Mouse (Mus musculus): ENCODE data around the gene Sema3b. TPM values are rescaled to one million over a fixed set of nuclear protein-coding genes. Genes with fewer than 3 reads are reported as not detected.
A peak's percentile ranks its signal among the peaks of the same experiment; 100 is the strongest.

The Sema3b gene
- total and polyA plus RNA-seq, 2 experiments from 2014 or later: 4.0 to 16.7 TPM

DNA sequence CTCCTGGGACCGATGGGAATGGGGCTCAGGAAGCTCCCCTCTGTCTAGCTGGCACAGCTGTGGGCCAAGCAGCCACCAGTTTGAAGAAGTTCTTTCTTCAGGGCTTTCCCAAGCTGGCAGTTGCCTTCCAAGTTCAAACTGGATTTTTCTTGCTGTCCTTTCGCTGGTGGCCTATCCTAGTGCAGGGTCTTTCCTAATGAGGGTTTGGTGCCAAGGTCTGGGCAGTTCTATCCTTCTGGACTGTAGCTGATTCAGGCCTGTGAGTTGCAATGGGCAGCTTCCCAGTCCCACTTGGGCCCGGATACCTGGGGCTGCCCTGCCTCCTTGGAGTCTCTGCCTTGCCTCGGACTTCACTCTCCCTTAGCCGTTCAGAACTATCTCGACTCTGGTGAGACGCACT, 41.2 kb upstream of the Sema3b start:
- Histone ChIP-seq H3K4me3 (ENCODE audit: low read depth, low read length) (no peak overlapping the region), H3K9ac (replicated peaks; ENCODE audit: low read length, poor library complexity, severe bottlenecking) (no peak overlapping the region), H3K9me3 (ENCODE audit: low read length) (no peaks in the 10 kb centered on the region), H3K4me2 (ENCODE audit: low read depth, low read length, poor library complexity, severe bottlenecking) (no peak overlapping the region), H3K4me1 (ENCODE audit: insufficient read depth, low read length) (peaks cover 3% of the 10 kb centered on the region; the same call in 1 of the 2 replicates), H3K27me3 (ENCODE audit: insufficient read depth, low read length) (no peaks in the 10 kb centered on the region), H3K36me3 (ENCODE audit: insufficient read depth, low read length) (no peaks in the 10 kb centered on the region), H3K27ac (ENCODE audit: low read depth, low read length) (peak overlapping the region; percentile 62)
- ATAC-seq (ENCODE audit: low FRiP score) (peak; percentile 75), DNase-seq (ENCODE audit: low spot score) (no peak)
- 55% methylated on average over 7 of the region's 7 CpGs for WGBS
- TF ChIP-seq CTCF (IDR thresholded peaks at IDR 0.05): no peak

DNA sequence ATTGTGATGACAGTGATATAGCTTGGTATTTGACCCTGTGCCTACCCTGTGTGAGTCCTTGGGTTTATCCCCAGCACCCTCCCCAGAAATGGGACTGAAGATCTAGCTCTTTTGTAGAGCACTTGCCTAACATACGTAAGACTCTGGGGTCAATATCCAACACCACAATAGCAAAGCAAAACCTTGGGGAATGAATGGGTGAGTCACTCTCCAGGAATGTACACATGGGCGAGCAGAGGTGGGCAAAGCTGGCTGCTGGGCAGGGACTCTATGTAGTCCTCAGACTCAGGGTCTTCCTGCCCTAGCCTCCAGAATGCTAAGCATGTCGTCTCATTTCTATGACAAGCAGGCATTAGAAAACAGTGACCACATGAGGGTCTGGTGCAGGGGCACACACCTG, 39.7 kb upstream of the Sema3b start:
- Histone ChIP-seq H3K4me2 (ENCODE audit: low read depth, low read length, poor library complexity, severe bottlenecking) (no peak overlapping the region), H3K9ac (replicated peaks; ENCODE audit: low read length, poor library complexity, severe bottlenecking) (no peak overlapping the region), H3K4me1 (ENCODE audit: insufficient read depth, low read length) (peaks cover 5% of the 10 kb centered on the region; the same call in 1 of the 2 replicates), H3K27ac (ENCODE audit: low read depth, low read length) (no peak overlapping the region), H3K9me3 (ENCODE audit: low read length) (no peaks in the 10 kb centered on the region), H3K4me3 (ENCODE audit: low read depth, low read length) (no peak overlapping the region), H3K27me3 (ENCODE audit: insufficient read depth, low read length) (no peaks in the 10 kb centered on the region), H3K36me3 (ENCODE audit: insufficient read depth, low read length) (no peaks in the 10 kb centered on the region)
- ATAC-seq (ENCODE audit: low FRiP score) (no peak), DNase-seq (ENCODE audit: low spot score) (no peak)
- WGBS: 78% methylated on average over 3 of the region's 3 CpGs
- TF ChIP-seq CTCF (IDR thresholded peaks at IDR 0.05): no peak

DNA sequence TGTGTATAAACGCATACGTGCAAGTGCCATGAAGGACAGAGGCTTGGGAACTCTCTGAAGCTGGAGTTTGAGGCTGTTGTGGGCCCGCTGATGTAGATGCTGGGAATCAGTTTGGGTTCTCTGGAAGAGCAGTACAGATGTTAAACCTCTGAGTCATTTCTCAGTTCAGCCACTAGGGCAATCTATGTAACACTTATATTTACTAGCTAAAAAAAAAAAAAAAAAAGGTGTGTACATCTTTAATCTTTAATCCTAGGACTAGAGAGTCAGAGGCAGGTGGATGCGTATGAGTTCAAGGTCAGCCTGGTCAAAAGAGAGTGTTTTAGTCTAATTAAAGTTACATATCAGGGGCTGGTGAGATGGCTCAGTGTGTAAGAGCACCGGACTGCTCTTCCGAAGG, 37.9 kb upstream of the Sema3b start:
- ATAC-seq (ENCODE audit: low FRiP score) (no peak), DNase-seq (ENCODE audit: low spot score) (no peak)
- H3K4me2 ChIP-seq (ENCODE audit: low read depth, low read length, poor library complexity, severe bottlenecking): no peak overlapping the region
- H3K9me3 ChIP-seq (ENCODE audit: low read length): no peaks in the 10 kb centered on the region
- no peak overlapping the region for H3K9ac ChIP-seq (replicated peaks; ENCODE audit: low read length, poor library complexity, severe bottlenecking)
- H3K4me1 ChIP-seq (ENCODE audit: insufficient read depth, low read length): peaks cover 5% of the 10 kb centered on the region; the same call in 1 of the 2 replicates
- no peaks in the 10 kb centered on the region for H3K27me3 ChIP-seq (ENCODE audit: insufficient read depth, low read length)
- no peak overlapping the region for H3K4me3 ChIP-seq (ENCODE audit: low read depth, low read length)
- TF ChIP-seq CTCF (IDR thresholded peaks at IDR 0.05): peak; percentile 42; the same call in 1 of the 2 replicates
- WGBS: 80% methylated on average over 6 of the region's 6 CpGs
- no peaks in the 10 kb centered on the region for H3K36me3 ChIP-seq (ENCODE audit: insufficient read depth, low read length)
- H3K27ac ChIP-seq (ENCODE audit: low read depth, low read length): no peak overlapping the region

GRCm38 (mm10) chr9:107645577-107645976, 36.5 kb upstream of the Sema3b start:
- 0 out of 2 replicates have a peak, but pooled peaks cover 2% of the 10 kb centered on the region for H3K4me1 ChIP-seq (ENCODE audit: insufficient read depth, low read length)
- H3K9ac ChIP-seq (replicated peaks; ENCODE audit: low read length, poor library complexity, severe bottlenecking): no peak overlapping the region
- H3K27ac ChIP-seq (ENCODE audit: low read depth, low read length): no peak overlapping the region
- no peak overlapping the region for H3K4me2 ChIP-seq (ENCODE audit: low read depth, low read length, poor library complexity, severe bottlenecking)
- no peaks in the 10 kb centered on the region for H3K9me3 ChIP-seq (ENCODE audit: low read length)
- ATAC-seq (ENCODE audit: low FRiP score): peak; percentile 55
- H3K36me3 ChIP-seq (ENCODE audit: insufficient read depth, low read length): no peaks in the 10 kb centered on the region
- WGBS: 16% methylated on average over 5 of the region's 5 CpGs
- TF ChIP-seq CTCF (IDR thresholded peaks at IDR 0.05): peak; percentile 99
- H3K4me3 ChIP-seq (ENCODE audit: low read depth, low read length): no peak overlapping the region
- peak; percentile 83 for DNase-seq (ENCODE audit: low spot score)
- no peaks in the 10 kb centered on the region for H3K27me3 ChIP-seq (ENCODE audit: insufficient read depth, low read length)

DNA sequence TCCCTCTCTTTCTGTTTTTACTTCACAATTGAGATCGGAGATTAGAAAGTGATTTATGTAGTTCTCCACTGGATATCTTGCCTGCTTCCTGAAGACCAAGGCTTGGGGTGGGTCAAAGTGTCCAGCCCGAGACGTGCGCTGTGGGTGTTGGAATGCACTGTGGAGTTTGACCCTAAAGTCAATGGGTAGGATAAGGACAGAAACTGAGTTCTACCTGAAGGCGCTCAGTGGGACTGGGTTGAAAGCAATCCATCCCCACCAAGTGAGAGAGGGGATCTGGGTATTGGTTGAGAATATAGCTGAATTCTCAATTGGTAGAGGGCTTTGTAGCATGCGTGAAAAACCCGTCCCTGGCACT, 36.1 kb upstream of the Sema3b start:
- no peaks in the 10 kb centered on the region for H3K9me3 ChIP-seq (ENCODE audit: low read length)
- 0 out of 2 replicates have a peak overlapping the region, but pooled peaks have one; percentile 2 for H3K9ac ChIP-seq (replicated peaks; ENCODE audit: low read length, poor library complexity, severe bottlenecking)
- WGBS: 53% methylated on average over 7 of the region's 7 CpGs
- H3K27me3 ChIP-seq (ENCODE audit: insufficient read depth, low read length): no peaks in the 10 kb centered on the region
- H3K4me1 ChIP-seq (ENCODE audit: insufficient read depth, low read length): 0 out of 2 replicates have a peak, but pooled peaks cover 2% of the 10 kb centered on the region
- H3K27ac ChIP-seq (ENCODE audit: low read depth, low read length): no peak overlapping the region
- DNase-seq (ENCODE audit: low spot score) (no peak), ATAC-seq (ENCODE audit: low FRiP score) (no peak)
- no peaks in the 10 kb centered on the region for H3K36me3 ChIP-seq (ENCODE audit: insufficient read depth, low read length)
- TF ChIP-seq CTCF (IDR thresholded peaks at IDR 0.05): no peak
- peak overlapping the region; percentile 31; the same call in 1 of the 2 replicates for H3K4me3 ChIP-seq (ENCODE audit: low read depth, low read length)
- H3K4me2 ChIP-seq (ENCODE audit: low read depth, low read length, poor library complexity, severe bottlenecking): peak overlapping the region; percentile 50

DNA sequence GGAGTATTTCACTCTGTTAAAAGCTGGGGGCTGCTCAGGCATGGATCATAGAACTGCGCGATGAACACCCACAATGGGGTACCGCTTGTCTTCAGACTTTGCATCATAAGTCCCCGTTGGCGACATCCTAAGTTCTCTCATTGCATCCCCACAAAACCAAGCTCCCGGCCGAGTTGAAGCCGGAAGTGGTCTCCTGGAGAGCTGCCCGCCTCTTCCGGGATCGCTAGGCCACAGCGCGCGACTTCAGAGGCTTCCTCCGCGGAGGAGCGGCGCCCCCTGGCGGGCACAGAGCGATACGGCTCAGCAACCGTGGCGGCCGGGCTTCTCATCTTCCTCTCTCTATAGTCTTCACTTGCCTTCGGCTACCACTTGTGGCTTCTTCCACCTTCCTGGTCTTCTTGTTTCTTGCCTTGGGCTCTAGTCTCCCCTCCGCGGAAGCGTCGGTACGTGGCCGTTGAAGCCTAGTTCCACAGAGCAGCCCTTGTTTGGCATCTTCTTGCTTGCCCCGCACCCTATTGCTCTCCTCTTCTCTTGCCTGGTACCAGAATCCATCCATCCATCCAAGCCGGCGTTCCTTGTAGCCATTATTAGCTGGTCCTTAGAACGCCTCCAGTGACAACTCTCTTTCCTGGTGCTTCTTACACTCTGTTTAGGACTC, 35.6 kb upstream of the Sema3b start:
- H3K27ac ChIP-seq (ENCODE audit: low read depth, low read length): peak overlapping the region; percentile 63
- peak overlapping the region; percentile 31 for H3K4me3 ChIP-seq (ENCODE audit: low read depth, low read length)
- H3K4me1 ChIP-seq (ENCODE audit: insufficient read depth, low read length): 0 out of 2 replicates have a peak, but pooled peaks cover 2% of the 10 kb centered on the region
- 6% methylated on average over 35 of the region's 35 CpGs for WGBS
- no peaks in the 10 kb centered on the region for H3K36me3 ChIP-seq (ENCODE audit: insufficient read depth, low read length)
- H3K9me3 ChIP-seq (ENCODE audit: low read length): no peaks in the 10 kb centered on the region
- peak overlapping the region; percentile 50 for H3K4me2 ChIP-seq (ENCODE audit: low read depth, low read length, poor library complexity, severe bottlenecking)
- DNase-seq (ENCODE audit: low spot score) (peak; percentile 95), ATAC-seq (ENCODE audit: low FRiP score) (peak; percentile 79)
- peak overlapping the region; percentile 37 for H3K9ac ChIP-seq (replicated peaks; ENCODE audit: low read length, poor library complexity, severe bottlenecking)
- H3K27me3 ChIP-seq (ENCODE audit: insufficient read depth, low read length): no peaks in the 10 kb centered on the region
- peak; percentile 98 for TF ChIP-seq CTCF (IDR thresholded peaks at IDR 0.05)

Data from midbrain, postnatal 0 days (tissue).